Mouse (Mus musculus) activated CD4-positive, CD25-positive, alpha-beta regulatory T cell (primary cell): ENCODE results near the gene Plekha6. TPM values are rescaled to one million over a fixed set of nuclear protein-coding genes. Genes with fewer than 3 reads are reported as not detected.

ENCODE experiments used
- polyA plus RNA-seq, 2 experiments: library from polyadenylated mRNA; unstranded; fragments of 100-300 nt; shearing (Covaris generic); gene quantifications; one replicate each; pipeline ENCODE4 v1.2.1; 2017

Gene Plekha6
- under 1 TPM; 0.17 to 0.50 TPM for polyA plus RNA-seq

DNA sequence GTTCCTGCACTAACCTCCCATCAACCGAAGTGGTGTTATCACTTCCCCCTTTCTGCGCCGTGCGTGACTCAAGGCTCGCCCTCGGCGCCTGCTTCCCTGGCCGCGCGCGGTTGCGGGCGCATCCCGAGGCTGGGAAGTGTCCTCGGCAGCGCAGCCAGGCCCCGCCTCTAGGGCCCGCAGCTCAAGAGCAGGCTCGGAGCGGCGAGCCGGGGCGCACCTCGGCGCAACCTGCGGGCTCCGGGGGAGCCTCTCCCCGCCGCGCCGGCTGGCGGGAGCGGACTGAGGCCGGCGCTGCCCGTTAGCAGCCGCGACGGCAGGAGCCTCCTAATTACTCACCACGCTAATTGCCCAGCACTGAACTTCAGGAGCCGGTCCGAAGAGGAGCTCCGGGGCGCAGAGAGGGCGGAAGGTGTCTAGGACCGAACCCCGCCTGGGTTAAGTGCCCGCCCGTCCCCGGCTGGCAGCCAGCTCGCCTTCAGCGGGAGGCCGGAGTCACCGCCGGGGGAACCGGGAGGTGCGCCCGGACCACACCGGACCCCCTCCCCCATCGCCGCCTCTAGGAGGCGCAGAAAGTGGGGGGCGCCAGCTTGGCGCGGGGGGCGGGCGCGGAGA is at the start of gene Plekha6:
Gene Plekha6 (plus strand): TSS at position 391 of the 612 bp plus-strand sequence.

DNA sequence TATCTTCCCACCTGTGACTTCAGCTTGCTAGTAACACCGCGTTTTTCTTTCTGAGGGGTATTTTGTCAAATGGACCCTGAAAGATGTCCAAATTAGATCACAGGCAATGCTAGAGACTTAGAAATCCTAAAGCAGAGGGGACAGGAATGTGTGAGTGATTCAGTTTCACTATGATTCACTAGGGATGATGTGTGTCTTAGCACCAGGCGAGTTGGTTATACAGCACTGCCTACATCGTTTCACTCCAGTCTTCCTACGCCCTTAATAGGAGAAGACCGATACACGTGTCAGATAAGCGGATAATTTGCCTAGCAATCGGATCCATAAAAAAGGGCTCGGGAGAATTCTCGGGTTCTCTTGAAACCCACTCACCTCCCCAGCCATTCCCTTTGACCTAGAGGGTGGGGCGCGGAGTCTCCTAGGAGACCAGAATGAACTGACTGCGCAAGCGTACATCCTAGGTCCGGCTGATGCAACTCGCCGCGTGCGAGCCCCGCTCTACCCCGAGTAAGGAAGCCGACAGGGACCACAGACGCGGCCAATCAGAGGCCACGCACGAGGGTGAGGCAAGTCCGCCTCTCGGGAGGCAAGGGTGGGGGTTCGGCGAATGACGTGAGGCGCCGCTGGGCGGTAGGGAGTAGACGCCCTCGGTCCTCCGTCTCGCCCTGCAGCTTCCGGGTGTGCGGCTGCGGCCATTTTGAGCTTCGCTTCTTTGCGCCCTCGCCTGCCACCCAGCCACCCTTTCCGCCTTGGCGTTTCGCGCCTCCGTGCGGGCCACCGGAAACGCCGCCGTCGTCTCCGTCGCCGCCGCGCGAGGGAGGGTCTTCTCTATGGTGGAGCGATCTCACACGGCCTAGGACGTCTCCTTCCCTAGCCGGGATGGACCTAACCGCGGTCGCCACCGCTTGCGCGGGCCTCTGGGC is 33.1 kb upstream of the Plekha6 start, which contains the start of gene Ppp1r15b:
Gene Ppp1r15b (plus strand): TSS at position 506 of the 923 bp plus-strand sequence.

DNA sequence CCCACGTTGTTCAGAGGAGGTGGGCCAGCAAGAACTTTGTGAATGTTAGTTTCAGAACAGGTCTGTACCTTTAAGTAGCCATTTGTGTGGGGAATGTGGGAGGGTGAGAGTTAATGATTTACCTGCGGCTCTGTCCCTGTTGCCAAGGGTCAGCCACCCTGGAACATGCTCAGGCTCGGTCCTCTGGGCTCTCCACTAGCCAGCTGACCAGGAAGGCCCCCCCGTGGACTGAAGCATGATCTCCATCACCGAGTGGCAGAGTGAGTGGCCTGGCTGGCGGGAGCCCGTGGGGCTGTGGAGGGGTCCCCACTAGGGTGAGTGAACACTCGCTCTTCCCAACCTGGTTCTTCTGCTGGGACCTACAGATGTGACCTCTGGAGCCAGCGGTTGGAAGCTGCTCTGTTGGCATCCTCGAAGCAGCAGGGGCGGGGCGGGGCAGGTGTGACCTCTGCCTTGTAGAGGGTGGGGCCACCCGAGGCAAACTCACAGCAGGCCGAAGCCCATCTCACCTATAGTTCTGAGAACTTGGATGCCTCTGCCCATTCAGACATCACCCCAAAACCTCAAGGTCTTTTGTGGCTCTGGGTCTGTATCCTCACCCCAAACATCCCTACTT is 145.8 kb downstream of the Plekha6 start, which contains the start of gene Golt1a:
Gene Golt1a (plus strand): TSS at position 149 of the 616 bp plus-strand sequence.

DNA sequence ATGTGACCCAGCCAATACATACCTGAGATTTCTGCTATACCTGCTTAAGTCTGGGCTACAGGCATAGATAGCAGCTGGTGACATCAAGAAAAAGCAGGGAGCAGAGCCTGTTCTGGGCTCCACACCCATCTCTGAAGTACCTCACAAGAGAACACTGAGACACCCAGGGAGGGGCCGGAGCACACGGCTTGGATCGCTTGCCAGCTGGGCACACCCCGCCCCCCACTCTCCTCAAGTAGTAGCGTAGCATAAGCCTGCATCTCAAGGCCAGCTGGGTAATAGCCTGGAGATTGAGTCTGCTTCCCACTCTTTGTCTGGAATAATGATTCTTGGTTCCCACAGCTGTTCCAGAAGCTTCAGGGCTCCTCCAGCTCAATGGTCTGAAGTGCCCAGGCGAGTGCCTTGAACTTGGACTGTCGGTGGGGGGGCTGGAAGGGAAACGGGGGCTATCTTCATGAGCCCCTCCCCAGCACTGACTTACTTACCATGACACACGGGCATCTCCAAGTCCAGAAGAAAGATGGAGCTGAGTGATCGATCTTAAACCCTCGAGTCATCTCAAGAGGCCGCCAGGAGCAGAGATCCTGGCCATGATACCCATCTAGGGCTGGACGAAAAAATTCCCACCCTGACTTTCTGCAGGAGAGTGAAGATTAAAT is 157.4 kb downstream of the Plekha6 start, which contains the start of gene Kiss1:
Gene Kiss1 (plus strand): TSS at position 609 of the 659 bp plus-strand sequence.

DNA sequence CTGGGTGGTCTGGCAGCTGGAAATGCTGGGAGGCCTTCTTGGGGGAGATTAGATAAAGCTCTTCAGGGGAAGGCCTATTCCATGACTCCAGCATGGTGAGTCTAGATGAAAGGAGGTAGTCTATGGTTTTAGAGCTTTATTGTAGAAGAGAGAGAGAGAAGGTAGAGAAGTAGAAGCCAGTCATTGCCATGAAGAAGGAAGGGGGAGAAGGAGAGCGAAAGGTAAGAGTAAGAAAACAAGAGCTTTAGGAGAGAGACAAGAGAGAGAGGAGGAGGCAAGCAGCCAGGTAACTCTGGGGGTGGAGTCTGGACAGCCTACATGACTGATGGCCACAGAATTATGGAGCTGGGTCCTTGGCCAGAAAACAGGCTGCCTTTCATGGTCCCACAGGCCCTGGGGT is 186.2 kb downstream of the Plekha6 start, which contains the start of gene Ren1:
Gene Ren1 (plus strand): TSS at position 301 of the 400 bp plus-strand sequence.

Other genes with a start within 250 kb of the Plekha6 start
- 10 to 100 TPM; 54.5 to 58.7 TPM for gene Mdm4, start 133.6 kb upstream of the Plekha6 start, polyA plus RNA-seq
- gene Pik3c2b, start 118.5 kb upstream of the Plekha6 start, polyA plus RNA-seq = 1 to 10 TPM in 1 of 2 experiments, under 1 TPM in 1; 0.98 to 1.4 TPM
- 10 to 100 TPM; 31.9 to 48.7 TPM for gene Ppp1r15b, start 33.1 kb upstream of the Plekha6 start, polyA plus RNA-seq
- not detected for gene Golt1a, start 145.6 kb downstream of the Plekha6 start, polyA plus RNA-seq
- gene Kiss1, start 157.7 kb downstream of the Plekha6 start, polyA plus RNA-seq = not detected
- gene Ren1, start 186.3 kb downstream of the Plekha6 start, polyA plus RNA-seq = not detected
- gene Etnk2, start 199.4 kb downstream of the Plekha6 start, polyA plus RNA-seq = 1 to 10 TPM in 1 of 2 experiments, under 1 TPM in 1; 0.41 to 1.3 TPM